Mouse (Mus musculus): ENCODE data around the gene Hvcn1.
"Not testable (repeated sequence)": the region's sequence is repeated elsewhere in the genome, so short reads cannot be mapped to it uniquely, and the experiment has no call there.

Hvcn1 gene

GRCm38 (mm10) chr5:122208909-122209308 is 2.3 kb downstream of the Hvcn1 start:
- DNase-seq: no peak

GRCm38 (mm10) chr5:122209591-122210368 is 3.2 kb downstream of the Hvcn1 start:
- peak; percentile 27 for DNase-seq

- DNase-seq: no peak
Observed at GRCm38 (mm10) chr5:122210890-122211289, 4.3 kb downstream of the Hvcn1 start.

- no peak for DNase-seq
Observed at GRCm38 (mm10) chr5:122212125-122212524, 5.5 kb downstream of the Hvcn1 start.

- not testable (repeated sequence) for DNase-seq
Observed at GRCm38 (mm10) chr5:122212820-122213219, 6.2 kb downstream of the Hvcn1 start.

- no peak for DNase-seq
Observed at GRCm38 (mm10) chr5:122213861-122214260, 7.3 kb downstream of the Hvcn1 start.

GRCm38 (mm10) chr5:122217636-122218035 is 11.0 kb downstream of the Hvcn1 start:
- DNase-seq: no peak

- DNase-seq: no peak
Observed at GRCm38 (mm10) chr5:122218109-122218905, 11.7 kb downstream of the Hvcn1 start.

GRCm38 (mm10) chr5:122218928-122219327 is 12.3 kb downstream of the Hvcn1 start:
- DNase-seq: no peak

GRCm38 (mm10) chr5:122219655-122220629 is 13.3 kb downstream of the Hvcn1 start:
- DNase-seq: no peak

GRCm38 (mm10) chr5:122221085-122221484 is 14.5 kb downstream of the Hvcn1 start:
- DNase-seq: no peak

- DNase-seq: no peak
Observed at GRCm38 (mm10) chr5:122224291-122224690, 17.7 kb downstream of the Hvcn1 start.

- DNase-seq: no peak
Observed at GRCm38 (mm10) chr5:122228271-122228765, 21.7 kb downstream of the Hvcn1 start.

- no peak for DNase-seq
Observed at GRCm38 (mm10) chr5:122228772-122229171, 22.2 kb downstream of the Hvcn1 start.

GRCm38 (mm10) chr5:122230816-122231215 is 24.2 kb downstream of the Hvcn1 start:
- no peak for DNase-seq

GRCm38 (mm10) chr5:122231431-122231830 is 24.8 kb downstream of the Hvcn1 start:
- DNase-seq: no peak

- no peak for DNase-seq
Observed at GRCm38 (mm10) chr5:122232004-122232403, 25.4 kb downstream of the Hvcn1 start.

GRCm38 (mm10) chr5:122233077-122233581 is 26.5 kb downstream of the Hvcn1 start:
- no peak for DNase-seq

GRCm38 (mm10) chr5:122233695-122234094 is 27.1 kb downstream of the Hvcn1 start:
- no peak for DNase-seq

- DNase-seq: no peak
Observed at GRCm38 (mm10) chr5:122234319-122235195, 28.0 kb downstream of the Hvcn1 start.

- no peak for DNase-seq
Observed at GRCm38 (mm10) chr5:122235196-122235836, 28.7 kb downstream of the Hvcn1 start.
